Mouse (Mus musculus) kidney, adult 2 months (tissue): Measurements from ENCODE around the gene Mad2l1. TPM values are rescaled to one million over a fixed set of nuclear protein-coding genes. Genes with fewer than 3 reads are reported as not detected.

Experiments
- DNase-seq: peaks from one replicate; pipeline ENCODE4 v3.0.0; 2021
- H3K27ac ChIP-seq: fragments of 200-500 bp; 2 replicates; pipeline ENCODE4 v1.5.1; 2012; ENCODE audit warnings: low read depth, low read length, control low read depth, inconsistent platforms; ENCODE audit not compliant: insufficient read depth
- H3K27me3 ChIP-seq: fragments of 200-500 bp; replicated peaks from 2 replicates; pipeline ENCODE4 v1.6.1; 2012; ENCODE audit warnings: mild to moderate bottlenecking, moderate library complexity, low read length, inconsistent platforms; ENCODE audit not compliant: control insufficient read depth, insufficient read depth
- H3K36me3 ChIP-seq: fragments of 200-500 bp; 2 replicates; pipeline ENCODE4 v1.6.1; 2012; ENCODE audit warnings: mild to moderate bottlenecking, moderate library complexity, low read length, inconsistent platforms; ENCODE audit not compliant: control insufficient read depth, insufficient read depth
- H3K4me1 ChIP-seq: fragments of 200-500 bp; 2 replicates; pipeline ENCODE4 v1.6.1; 2011; ENCODE audit warnings: low read length; ENCODE audit not compliant: control insufficient read depth, insufficient read depth
- H3K4me3 ChIP-seq: fragments of 200-500 bp; 2 replicates; pipeline ENCODE4 v1.5.1; 2011; ENCODE audit warnings: mild to moderate bottlenecking, low read depth, low read length, control low read depth; ENCODE audit not compliant: insufficient read depth
- CTCF ChIP-seq: fragments of 200-500 bp; conservative IDR thresholded peaks from 2 replicates; pipeline ENCODE4 v1.5.1; 2011; ENCODE audit warnings: low read depth, mild to moderate bottlenecking, control low read depth, low read length, moderate library complexity, mixed read lengths; ENCODE audit not compliant: insufficient read depth, insufficient read length
- POLR2A ChIP-seq: fragments of 200-500 bp; IDR thresholded peaks from one replicate; pipeline ENCODE4 v1.6.1; 2011; ENCODE audit warnings: low read depth, low read length, control low read depth
- WGBS: fragments of 180-500 bp; shearing (Covaris S2); methylation state at CpG from one replicate; pipeline ENCODE4 v1.1.7; 2018; 5-methylcytosine and 5-hydroxymethylcytosine counted together
- polyA plus RNA-seq: library from polyadenylated mRNA; depleted of rRNA; stranded (reverse); fragments of >200 nt; gene quantifications from 2 replicates; pipeline ENCODE4 v1.2.3, GENCODE M21; 2012; rRNA removed

Gene Mad2l1
- 1.6 and 2.5 TPM in 2 replicates for polyA plus RNA-seq

DNA sequence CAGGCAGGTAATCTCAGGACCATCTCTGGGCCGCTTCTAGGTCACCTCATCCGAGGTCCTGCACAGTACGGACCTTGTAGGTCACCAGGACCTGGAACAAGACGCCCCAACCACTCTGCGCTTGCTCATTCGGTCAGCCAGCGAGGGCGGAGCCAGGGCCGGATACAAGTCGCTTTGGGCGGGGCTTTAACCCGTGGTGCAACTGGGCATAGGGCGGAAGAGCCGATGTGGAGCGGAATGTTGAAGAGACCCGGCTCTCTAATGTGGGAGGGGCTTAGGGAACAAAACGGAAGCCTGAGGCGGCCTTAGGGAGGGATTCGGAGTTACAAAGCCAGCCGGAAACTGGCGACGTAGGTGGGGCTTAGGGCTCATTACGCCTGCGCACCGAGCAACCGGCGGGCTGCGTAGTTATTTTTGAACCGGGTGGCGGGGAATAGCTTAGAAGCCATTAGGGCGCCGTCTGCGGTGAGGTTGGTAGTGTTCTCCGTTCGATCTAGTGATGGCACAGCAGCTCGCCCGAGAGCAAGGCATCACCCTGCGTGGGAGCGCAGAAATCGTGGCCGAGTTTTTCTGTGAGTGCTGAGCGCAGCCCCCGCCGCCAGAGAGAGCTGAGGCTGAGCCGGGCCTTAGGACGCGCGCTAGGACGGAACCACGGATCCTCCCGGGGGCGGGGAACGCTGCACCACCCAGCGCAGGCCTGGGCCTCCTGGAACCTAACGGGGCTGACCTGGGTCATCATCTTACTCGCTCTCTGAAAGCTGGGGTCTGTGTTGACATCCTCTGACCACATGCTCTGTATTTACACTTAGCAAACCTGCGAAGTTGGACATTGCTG lies at the start of gene Mad2l1:
Gene Mad2l1 (plus strand): TSS at position 363 of the 835 bp plus-strand sequence.
- no peaks in the 10 kb centered on the region for H3K27me3 ChIP-seq
- peak within 1 kb of the TSS; percentile 27; the same call in 1 of the 2 replicates for H3K27ac ChIP-seq
- no peaks in the 10 kb centered on the region for H3K36me3 ChIP-seq
- DNase-seq: peak; percentile 99
- H3K4me1 ChIP-seq: no peaks in the 10 kb centered on the region; the same call in 1 of the 2 replicates
- under 1% methylated on average over 57 of the region's 57 CpGs for WGBS
- TF ChIP-seq POLR2A: peak; percentile 73
- TF ChIP-seq CTCF: 0 out of 2 replicates have a peak, but pooled peaks have one; percentile 20
- H3K4me3 ChIP-seq: peak within 1 kb of the TSS; percentile 62

DNA sequence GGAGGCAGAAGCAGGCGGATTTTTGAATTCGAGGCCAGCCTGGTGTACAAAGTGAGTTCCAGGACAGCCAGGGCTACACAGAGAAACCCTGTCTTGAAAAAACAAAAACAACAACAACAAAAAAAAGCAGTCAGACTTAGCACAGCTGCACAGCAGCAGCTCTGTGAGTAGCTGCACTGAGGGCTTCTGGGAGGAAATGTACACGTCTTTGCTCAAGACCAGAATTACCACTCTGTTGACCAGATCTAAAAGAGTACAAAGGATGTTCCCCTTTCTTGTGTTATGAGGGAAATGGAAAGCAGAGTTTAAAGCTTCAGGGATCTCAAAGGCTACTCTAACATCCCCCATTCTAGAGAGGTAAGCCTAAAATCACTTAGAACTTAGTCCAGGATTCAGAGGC lies 41.5 kb upstream of the Mad2l1 start:
- DNase-seq: no peak
- no peak overlapping the region for H3K27ac ChIP-seq
- H3K4me3 ChIP-seq: no peak overlapping the region
- no peaks in the 10 kb centered on the region for H3K4me1 ChIP-seq
- H3K36me3 ChIP-seq: no peaks in the 10 kb centered on the region
- H3K27me3 ChIP-seq: no peaks in the 10 kb centered on the region
- 79% methylated on average over 3 of the region's 3 CpGs for WGBS
- no peak for TF ChIP-seq POLR2A

DNA sequence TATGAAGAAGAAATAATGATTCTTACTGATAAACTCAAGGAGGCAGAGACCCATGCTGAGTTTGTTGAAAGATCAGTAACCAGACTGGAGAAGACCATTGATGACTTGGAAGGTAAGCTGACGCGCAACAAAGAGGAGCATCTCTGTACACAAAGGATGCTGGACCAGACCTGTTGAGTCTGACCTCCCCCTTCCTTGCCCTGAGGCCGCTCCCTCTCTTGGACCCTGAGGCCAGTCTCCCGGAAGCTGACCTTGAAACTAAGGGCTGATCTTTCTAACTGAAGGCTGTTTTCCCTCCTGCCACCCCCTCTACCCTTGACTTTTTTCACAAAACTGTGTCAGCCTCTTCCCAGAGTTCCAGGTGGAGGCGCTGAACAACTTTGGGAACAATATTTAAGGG lies 18.8 kb upstream of the Mad2l1 start:
- Histone ChIP-seq H3K4me1 (no peaks in the 10 kb centered on the region), H3K27ac (no peak overlapping the region), H3K4me3 (no peak overlapping the region), H3K36me3 (no peaks in the 10 kb centered on the region), H3K27me3 (no peaks in the 10 kb centered on the region)
- WGBS: 96% methylated on average over 5 of the region's 5 CpGs
- TF ChIP-seq CTCF: no peak
- TF ChIP-seq POLR2A: no peak
- DNase-seq: no peak

DNA sequence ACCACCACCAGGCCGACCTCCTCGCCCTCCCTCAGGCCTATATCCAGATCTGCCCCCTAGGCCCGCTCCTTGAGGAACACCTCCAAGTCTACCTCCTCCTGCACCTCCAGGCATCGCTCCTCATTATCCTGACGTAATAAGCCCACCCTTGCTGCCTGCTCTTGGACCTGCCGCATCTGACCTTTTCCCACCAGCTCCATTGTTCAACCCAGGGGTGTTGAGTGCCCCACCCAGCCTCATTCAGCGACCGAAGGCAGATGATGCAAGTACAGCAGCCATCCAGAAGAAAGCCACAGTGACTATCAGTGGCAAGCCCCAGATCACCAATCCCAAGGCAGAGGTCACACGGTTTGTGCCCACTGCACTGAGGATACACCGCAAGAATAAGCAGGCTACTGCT lies 6.8 kb upstream of the Mad2l1 start:
- TF ChIP-seq CTCF (no peak), POLR2A (no peak)
- Histone ChIP-seq H3K4me1 (no peaks in the 10 kb centered on the region), H3K27me3 (no peaks in the 10 kb centered on the region), H3K4me3 (no peak overlapping the region), H3K27ac (no peak overlapping the region), H3K36me3 (no peaks in the 10 kb centered on the region)
- whole genome bisulfite sequencing: 94% methylated on average over 10 of the region's 10 CpGs
- DNase-seq: no peak

DNA sequence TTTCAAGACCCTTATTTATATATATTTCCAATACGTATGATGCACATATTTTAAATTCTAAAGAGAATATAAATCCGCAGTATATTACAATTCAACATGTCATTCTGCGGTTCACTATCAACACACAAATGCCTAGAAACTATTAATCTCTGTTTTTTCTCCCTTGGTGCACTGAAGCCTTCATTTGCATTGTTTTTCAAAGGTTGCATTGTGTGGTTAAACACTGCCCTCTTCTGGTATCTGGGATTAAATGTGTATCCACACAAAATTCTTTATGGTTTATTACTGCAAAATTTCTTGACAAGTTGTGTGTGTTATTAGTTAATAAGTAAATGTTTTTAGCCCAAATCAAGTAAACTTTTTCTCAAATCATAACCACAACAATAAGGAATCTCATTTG lies 1.9 kb upstream of the Mad2l1 start:
- Histone ChIP-seq H3K27ac (no peak overlapping the region), H3K36me3 (no peaks in the 10 kb centered on the region), H3K4me1 (no peaks in the 10 kb centered on the region; the same call in 1 of the 2 replicates), H3K4me3 (no peak overlapping the region), H3K27me3 (no peaks in the 10 kb centered on the region)
- peak; percentile 62 for DNase-seq
- TF ChIP-seq POLR2A (no peak), CTCF (peak; percentile 19; the same call in 1 of the 2 replicates)
- WGBS: 37% methylated on average over 3 of the region's 3 CpGs

DNA sequence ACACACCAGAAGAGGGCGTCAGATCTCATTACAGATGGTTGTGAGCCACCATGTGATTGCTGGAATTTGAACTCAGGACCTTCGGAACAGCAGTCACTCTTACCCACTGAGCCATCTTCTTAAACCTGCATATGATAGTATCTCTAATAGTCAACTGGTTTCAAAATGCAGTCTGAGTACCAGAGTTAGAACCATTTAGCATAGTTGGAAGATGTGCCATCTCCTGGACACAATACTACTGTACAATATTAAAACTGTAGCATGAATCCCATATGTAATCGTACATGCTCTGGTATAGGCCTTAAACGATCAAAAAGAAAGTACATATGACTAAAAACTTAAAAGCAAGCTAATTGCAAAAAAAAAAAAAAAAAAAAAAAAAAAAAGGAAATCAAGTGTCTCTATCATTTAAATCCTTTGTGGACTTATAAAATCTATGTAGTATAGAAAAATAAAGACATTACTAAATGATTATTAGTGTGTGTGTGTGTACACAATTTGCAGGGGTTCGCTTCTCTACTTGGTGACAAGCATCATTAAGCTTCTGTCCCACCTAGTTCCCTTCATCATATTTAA lies 736 bp upstream of the Mad2l1 start:
- Histone ChIP-seq H3K27ac (peak overlapping the region; percentile 27; the same call in 1 of the 2 replicates), H3K4me3 (peak overlapping the region; percentile 59), H3K27me3 (no peaks in the 10 kb centered on the region), H3K4me1 (no peaks in the 10 kb centered on the region; the same call in 1 of the 2 replicates), H3K36me3 (no peaks in the 10 kb centered on the region)
- TF ChIP-seq CTCF (no peak), POLR2A (no peak)
- 67% methylated on average over 5 of the region's 5 CpGs for WGBS
- peak; percentile 4 for DNase-seq

DNA sequence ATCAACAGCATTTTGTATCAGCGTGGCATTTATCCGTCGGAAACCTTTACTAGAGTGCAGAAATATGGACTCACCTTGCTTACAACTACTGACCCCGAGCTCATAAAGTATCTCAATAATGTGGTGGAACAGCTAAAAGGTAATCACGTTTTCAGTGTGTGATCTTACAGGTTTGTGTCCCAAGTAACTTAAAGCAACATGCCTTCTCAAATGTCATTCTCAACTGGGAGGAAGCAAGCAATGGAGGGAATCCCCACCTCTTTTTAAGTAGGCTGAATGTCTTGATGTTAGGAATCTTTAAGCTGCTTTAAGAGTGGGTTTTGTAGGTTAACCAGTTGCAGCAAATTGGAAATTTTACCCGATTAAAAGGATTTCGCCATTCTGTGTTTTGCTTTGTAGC lies 776 bp downstream of the Mad2l1 start:
- 15% methylated on average over 7 of the region's 7 CpGs for WGBS
- no peak for DNase-seq
- Histone ChIP-seq H3K4me3 (peak overlapping the region; percentile 62; the same call in 1 of the 2 replicates), H3K4me1 (no peaks in the 10 kb centered on the region; the same call in 1 of the 2 replicates), H3K27me3 (no peaks in the 10 kb centered on the region), H3K27ac (no peak overlapping the region), H3K36me3 (no peaks in the 10 kb centered on the region)
- TF ChIP-seq POLR2A: no peak
- TF ChIP-seq CTCF: no peak
